Mouse (Mus musculus): Measurements from ENCODE around the gene Dock4. TPM values are rescaled to one million over a fixed set of nuclear protein-coding genes. Genes with fewer than 3 reads are reported as not detected.

Dock4 gene
- total RNA-seq, 2 experiments from 2014 or later: 10.9 to 13.3 TPM

DNA sequence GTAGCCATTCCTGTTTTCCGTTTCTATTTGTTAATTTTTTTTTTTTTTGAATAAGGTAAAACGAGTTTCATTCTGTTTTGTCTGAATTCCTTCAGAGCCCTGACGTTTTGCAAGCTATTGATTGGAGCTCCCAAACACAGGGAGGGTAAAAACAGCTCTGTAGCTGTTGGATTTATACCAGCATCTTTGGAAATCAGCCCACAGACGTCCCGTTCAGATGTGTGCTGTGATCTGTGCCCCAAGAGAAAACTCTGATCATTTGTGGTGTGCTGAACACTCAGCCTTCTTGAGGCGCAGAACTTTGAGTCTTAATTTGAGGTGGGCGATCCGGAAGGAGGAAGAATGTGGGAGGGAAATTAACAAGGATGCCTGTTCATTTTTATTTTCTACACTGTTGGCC lies 62.7 kb downstream of the Dock4 start:
- no peak for DNase-seq

DNA sequence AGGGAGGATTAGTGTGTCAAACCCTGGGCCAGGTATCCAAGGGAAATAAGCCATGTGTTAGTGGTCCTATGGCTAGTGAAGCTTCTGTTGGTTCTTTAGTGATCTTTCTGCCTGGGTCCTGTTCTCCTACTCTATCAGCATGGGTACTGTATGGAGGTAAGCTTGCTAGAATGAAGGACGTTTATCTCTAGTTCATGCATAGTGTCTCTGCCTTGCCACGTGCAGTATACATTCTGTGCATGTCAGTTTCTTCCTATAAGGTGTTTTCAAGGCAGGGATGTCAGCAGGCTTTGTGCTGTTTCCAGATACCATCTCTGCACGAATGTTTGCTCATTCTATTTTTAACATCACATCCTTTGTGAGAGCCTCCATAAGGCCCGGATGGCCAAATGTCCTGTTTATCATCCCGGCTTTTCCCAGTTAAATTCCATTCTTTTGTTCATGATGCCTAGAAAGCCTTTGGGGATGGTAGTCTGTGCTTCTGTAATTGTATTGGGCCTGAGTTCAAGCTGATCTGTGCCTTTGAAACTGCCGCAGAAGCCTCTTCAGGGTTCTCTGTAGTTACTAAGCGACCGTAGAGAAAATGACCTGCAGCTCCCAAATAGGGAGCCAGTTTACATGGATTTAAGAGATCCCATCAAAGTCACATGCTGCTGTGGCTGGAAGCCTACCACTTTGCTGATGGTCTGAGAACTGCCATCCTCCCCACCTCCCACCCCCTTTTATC lies 66.1 kb downstream of the Dock4 start:
- no peak for DNase-seq

DNA sequence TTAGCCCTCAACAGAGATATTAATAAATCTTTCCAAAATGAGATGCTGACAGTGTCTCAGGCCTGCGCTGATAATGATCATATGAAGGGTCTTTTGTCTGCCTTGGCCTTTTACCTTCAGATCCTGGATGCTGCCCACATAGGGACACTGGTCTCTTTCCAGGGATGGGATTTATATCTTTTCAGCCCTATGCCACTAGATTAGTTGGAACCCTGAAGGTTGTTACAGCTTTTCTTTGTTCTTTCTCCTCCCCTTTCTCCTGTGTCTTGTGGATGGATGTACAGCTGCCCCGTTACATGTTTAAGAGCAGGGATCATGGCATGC lies 66.6 kb downstream of the Dock4 start:
- DNase-seq: no peak

DNA sequence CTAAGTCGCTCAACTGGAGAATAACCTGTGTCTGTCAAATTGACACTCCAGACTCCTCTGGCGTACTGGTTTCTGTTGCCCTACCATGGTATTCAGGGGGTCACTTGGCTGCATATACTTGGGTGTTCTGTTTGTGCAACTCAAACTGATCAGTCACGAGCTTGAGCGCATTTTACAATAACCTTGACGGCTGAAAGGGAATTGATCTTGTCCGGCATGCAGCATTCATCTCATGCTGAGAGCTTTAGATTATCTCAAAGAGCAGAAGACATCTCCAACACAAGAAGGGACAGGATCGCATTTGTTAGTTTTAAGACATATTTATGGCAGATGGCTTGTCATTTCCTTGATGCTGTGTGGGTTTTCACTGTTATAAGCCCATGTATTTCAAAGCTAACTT lies 67.2 kb downstream of the Dock4 start:
- DNase-seq: no peak

DNA sequence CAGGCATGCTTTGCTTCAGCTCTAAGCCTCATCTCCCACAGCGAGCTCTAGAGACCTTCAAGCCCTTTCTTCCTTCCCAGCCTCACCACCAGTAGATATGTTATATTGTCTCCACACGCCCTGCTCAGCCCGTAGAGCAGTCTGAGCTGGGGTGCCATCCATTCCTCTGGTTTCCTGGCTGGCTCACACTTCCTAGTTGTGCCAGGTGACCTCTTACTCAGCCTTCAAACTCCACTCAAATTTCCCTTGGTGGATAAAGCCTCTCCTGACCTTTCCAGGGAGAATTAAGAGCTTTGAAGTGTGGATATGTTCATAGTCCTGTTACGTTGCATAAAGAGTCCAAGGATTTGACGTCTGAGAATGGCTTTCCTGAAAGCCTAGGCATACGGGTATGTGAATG lies 68.3 kb downstream of the Dock4 start:
- peak; percentile 26 for DNase-seq

DNA sequence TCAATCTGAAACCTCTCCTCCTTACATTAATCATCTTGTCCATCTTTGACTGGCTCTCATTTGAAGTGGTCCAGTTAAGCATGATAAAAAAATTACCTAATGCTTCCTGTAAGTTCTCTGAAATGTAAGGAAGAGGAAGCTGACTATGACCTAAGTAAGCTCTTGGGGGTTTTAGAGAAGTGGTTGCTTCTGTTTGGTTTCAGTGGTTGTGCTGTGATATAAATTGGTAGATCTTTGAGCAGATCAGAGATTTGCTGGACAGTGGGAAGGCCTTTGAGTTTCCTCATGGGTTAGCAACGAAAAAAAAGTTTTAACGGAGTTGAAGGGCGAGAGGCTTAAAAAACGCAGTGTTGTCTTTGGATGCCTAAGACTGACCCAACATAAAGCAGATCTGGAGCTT lies 76.7 kb downstream of the Dock4 start:
- DNase-seq: no peak

DNA sequence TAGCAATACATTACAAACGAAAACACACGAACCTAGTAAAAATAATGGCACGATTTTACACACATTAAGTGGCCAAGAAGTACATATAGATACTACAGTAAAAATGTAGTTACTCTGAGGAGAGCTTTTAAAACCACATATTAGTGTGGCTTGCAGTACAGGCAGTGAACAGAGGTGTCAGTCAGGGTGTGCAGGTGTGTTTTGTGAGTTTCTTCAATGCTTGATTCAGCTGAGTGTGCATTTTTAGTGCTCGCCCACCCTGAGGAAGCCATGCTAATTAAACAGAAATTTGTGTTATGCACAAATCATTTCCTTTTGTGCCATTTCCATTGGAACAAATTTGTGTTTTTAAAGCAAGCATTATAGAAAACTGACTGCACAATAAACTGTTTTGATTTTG lies 77.3 kb downstream of the Dock4 start:
- no peak for DNase-seq

DNA sequence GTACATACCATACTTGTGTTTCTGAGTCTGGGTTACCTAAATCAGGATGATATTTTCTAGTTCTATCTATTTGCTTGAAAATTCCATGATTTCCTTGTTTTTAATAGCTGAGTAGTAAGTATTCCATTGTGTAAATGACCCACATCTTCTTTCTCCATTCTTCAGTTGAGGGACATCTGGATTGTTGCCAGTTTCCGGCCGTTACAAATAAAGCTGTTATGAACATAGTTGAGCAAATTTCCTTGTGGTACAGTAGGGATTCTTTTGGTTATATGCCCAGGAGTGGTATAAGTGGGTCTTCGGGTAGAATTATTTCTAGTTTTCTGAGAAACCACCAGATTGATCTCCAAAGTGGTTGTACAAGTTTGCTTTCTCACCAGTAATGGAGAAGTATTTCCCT lies 79.3 kb downstream of the Dock4 start:
- no peak for DNase-seq

DNA sequence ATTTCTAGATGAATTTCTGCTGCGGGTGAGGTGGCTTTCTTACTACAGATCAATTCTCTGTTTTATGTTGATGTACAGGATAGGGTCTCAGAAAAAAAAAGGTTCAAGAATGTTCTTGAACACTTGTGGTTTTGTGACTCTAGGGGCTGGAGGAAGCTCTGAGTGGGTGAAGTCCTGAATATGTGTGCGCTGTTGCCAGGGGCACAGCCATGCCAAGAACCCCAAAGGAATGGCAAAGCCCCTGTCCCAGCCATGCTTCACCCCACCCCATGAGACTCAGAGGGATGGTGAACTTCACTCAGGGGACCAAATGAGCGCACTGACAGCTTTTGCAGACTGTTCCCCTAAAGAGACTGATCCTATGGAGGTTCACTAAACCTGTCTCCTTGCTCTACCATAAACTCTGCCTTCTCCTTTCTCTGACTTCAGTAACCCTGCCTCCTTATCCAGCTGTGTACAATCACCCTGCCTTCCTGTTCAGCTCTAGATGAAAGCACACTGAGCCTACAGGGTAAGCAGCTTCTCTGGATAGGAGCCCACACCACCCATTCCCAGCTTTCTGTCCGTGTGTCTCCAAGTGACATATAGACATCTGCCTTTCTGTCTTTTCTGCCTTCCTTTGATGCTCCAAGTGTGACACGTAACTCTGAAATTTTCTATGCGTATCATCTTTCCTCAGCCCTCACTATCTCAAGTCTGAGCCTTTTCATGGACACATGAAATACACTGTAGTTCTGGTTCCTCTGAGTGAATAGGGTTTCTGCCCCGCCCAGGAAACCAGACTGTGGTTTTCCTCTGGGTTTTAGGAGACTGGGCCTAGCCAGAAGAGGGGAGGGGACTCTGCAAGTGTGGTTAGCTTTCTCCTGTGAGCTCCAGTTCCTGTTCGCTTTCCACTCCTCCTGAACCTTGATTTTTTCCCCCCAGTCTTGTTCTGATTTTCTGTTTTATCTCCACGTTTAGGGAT lies 90.2 kb downstream of the Dock4 start:
- peak; percentile 31 for DNase-seq

DNA sequence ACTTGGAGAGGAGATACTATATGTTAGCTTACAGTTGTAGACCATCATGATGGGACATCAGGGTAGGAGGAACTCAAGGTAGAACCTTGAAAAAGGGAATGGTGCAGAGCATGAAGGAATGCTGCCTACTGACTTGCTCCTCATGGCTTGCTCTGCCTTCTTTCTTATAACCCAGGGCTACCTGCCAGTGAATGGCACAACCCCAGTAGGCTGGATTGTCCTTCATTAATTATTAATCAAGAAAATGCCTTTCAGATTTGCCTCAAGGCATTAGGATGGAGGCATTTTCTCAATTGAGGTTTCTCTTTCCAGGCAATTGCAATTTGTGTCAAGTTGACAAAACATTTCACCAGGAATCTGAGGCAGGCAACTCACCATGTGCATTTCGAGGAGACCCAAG lies 92.1 kb downstream of the Dock4 start:
- DNase-seq: no peak

DNA sequence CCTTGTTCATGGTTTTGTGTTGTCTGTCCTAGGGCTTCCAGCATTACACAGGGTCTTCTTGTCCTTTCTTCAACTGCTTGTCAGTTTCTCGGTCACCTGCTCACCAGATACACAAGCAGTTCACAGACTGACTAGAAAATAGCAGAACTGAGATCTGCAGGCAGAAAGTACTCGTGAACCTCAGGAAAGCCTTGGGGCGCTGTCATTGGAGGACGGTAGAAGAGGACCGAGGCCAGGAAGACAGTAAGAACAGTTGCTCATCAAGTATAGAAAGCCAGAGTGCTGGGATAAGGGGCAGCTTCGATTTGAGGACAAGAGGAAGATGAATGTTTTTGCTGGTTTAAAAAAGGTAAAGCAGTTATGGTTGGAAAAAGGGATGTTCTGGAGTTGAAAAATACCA lies 92.6 kb downstream of the Dock4 start:
- DNase-seq: no peak

DNA sequence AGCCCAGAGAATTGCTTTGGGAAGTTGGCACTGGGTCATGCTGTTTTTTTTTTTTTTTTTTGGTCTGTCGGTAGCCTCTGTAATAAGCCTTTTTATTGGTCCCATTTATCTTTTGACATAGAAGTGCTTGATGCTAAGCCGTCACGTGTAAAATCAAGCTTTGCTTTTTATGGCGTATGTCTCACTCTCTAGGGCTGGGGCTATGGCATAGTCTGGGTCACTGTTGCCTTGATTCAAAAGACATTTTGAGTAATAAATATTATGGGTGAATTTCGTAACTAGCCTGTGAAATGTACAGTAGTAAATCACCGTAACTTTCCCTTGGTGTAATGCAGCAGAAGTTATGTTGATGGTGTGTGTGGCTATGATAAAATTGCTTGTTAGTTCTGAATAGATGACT lies 93.0 kb downstream of the Dock4 start:
- no peak for DNase-seq

DNA sequence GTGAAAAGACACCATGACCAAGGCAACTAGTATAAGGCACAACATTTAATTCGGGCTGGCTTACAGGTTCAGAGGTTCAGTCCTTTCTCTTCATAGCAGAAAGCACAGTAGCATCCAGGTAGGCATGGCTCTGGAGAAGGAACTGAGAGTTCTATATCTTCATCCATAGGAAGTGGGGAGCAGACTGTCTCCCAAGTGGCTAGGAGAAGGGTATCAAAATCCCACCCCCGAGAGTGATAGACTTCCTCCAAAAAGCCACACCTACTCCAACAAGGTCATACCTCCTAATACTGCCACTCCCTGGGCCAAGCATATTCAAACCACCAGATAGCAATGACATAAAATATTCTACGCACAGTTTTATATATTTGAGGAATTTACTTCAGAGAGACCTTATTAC lies 98.5 kb downstream of the Dock4 start:
- DNase-seq: no peak

DNA sequence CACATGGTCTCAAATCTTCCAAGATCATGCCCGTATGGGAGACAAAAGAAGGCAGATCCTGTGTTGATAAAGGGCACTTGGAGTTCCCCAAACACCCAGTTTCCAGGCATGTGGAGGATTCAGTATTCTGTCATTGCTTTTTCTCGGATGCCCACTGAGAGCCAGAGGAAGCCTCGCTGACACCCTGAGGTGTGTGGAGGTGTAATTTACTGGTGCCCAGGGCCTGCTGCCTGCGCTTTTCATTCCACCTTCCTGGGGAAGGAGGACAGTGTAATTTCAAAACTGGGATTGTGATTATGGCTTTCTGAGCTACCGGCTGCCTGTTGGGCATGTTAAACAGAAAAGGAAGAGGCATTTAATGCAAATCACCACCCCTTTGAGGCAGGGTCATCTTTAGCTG lies 101.1 kb downstream of the Dock4 start:
- DNase-seq: no peak

DNA sequence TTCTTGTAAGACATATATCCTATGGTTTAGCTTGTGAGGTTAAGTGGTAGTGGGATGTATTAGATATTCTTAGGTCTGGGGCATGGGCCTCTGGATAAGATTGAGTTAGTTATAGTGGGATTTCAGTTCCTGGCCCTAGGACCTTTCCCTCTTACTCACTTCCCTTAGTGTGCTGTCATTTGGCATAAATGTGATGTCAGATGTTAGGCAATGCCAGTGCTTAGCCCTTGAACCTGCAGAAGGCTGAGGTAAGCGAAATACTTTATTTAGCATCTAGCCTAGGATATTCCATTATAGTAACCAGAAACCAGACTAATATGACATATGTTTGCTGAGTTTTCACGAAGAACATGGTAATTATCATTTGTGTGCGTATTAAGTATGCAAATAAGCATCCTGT lies 105.6 kb downstream of the Dock4 start:
- no peak for DNase-seq

DNA sequence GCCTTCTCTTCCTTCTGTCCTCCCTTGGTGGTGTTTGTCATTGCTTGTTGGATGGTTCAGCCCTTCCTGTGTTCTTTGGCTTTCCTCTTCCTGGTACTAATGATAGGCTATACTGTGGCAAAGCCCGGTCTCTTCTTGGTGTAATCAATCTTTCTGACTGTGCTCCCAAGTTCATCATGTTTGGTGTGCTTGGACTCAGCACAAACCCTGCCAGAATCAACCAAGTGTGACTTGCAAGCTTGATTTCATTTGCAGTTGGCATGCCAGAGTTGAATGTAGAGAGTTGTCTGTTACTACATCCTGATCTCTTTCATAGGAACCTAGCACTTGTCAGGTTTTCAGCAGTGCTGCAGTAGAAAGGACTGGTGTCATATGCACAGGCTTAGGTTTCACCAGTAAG lies 106.4 kb downstream of the Dock4 start:
- no peak for DNase-seq

DNA sequence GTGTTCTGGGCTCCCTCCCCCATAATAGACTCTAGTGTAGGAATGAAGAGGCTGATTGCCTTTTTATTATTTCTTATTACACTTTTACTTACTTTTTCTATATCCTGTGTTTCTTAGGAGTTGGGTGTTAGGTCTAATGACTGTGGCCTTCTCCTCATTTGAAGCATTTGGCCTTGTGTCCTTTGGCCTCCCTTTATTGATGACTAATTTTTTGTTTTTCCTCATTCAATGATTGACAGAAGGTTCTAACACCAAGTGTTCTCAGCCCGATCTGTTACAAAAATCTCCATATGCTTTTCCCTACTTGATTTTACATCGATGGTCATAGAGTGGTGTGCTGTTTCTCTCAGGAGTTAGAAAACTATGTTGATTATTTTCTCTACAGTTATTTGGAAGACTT lies 108.2 kb downstream of the Dock4 start:
- no peak for DNase-seq

DNA sequence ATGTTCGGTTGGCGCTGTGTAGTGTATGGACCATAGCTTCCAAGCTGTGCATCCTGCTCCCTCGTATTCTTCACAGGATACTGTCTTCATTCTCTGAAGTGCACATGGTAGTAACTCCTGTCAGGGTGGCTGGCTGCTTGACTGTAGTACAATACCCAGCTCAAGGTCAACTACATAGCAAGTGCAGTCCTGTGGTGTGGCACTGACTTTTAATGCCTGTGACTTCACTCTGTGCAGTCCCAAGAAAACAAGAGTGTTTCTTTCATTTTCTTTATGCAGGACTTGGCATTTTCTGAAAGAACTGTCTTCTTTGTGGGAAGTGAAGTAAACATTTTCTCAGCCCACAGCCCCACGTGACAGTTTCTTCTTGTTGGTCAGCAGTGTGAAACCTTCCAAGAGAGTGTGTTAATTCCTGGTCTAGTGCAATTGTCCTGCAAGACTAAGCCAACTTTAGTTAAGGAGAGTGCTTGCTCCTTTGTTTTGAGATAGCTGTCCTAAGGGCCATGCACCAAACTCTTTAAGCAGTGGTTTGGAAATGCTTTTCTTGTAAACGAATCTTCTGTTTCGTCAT lies 109.3 kb downstream of the Dock4 start:
- DNase-seq: no peak

DNA sequence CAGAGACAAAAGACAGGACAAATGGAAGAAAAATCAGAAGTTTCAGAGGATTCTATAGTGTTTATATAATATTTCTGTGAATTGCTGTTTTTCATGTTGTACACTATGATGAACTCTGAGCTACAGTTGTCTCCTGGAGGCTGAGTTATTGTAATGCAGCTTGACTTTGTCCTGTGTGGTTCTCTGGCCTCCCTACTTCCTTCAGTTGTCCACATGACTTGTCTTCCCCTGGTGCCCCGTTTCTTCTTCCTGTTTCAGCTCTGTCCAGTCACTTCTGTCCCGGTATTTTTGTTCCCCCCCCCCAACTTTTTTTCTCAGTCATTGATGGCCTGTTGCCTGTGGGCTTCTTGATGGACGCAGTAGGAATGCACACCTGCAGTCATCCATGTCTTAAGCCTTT lies 112.8 kb downstream of the Dock4 start:
- DNase-seq: no peak

DNA sequence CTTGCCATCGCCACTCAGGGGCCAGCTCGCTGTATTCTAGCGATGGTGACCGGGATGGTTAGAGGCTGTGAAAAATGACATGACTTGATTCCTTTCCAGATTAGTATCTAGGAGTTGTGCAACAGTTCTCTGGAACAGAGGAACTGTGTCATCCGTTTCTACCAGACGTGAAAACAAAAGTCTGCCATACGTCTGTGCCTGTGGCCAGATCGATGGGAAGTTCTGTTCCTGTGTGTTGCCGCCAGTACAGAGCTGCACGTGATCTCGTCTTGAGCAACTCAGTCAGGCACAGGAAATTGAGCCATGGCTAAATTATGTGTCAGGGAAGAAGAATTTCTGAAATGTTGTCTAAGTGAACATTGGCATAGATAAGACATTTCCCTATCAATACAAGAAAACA lies 113.4 kb downstream of the Dock4 start:
- peak; percentile 51 for DNase-seq

DNA sequence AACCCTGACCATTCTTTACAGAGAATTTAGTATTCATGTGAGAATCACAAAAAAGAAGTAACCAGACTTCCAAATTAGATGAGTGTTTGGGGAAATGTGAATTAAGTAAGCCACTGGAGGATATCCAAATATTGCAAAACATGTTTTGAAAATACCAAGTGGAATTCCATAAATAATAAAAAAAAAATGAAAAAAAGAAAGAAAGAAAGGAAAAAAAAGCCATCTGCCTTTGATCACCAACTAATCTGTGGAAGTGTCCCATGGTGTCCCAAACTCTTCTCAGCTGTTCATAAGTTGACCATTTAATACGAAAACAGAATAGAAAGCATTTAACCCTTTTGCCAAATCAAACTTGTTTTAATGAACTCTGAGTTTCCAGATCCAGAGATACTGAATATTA lies 118.0 kb downstream of the Dock4 start:
- DNase-seq: no peak

DNA sequence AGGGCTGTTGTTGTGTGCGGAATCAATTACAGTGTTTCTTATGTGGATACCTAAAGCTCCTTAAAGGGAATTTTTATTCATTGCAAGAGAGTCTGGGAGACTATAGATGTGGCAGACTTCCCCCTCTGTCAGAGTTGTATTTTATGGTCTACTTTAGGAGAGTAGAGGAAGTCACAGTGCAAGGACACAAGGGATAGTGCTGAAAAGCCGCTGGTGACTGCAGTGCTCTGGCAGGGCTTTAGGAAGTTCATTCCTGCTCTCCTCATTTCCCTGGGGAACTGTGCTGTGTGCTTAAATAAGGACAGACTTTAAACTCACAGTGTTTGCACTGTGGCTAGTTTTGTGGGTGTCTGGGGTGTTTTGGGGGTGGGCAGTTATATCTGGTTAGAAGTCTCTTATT lies 118.5 kb downstream of the Dock4 start:
- no peak for DNase-seq

DNA sequence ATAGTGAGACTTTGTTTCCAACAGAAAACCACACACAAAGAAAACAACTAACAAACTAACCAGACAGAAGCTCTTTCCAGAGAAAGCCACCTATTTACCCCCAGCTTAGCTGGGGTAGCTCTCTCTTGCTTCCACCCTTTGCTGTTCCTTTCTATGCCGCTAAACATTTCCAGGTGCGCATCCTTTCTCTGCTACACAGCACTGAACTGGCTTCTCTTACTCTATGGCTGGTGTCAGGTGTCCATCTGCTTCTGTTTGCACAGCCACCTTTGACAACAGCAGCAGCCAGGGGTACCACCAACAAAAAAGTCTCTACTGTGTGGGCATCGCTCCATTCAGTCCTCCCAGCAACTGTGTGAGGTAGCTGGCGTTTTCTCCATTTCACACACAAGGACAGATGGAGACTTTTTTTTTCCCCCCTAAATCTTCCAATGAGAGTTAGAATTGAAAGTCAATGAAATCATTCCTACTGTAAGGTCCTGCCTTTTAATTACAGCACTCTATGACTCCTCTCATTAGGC lies 122.7 kb downstream of the Dock4 start:
- no peak for DNase-seq
